Mouse (Mus musculus): ENCODE data around the gene Tmem106a. TPM values are rescaled to one million over a fixed set of nuclear protein-coding genes. Genes with fewer than 3 reads are reported as not detected.

Tmem106a gene
- polyA plus RNA-seq (2017; shearing (Covaris generic)), result 15.4 TPM

GRCm38 (mm10) chr11:101582054-101583035 is at the start of gene Tmem106a:
Gene Tmem106a (plus strand): TSS chr11:101582242.

GRCm38 (mm10) chr11:101551751-101552475 is 30.1 kb upstream of the Tmem106a start, which contains the start of the genes Brca1 and Nbr1:
Gene Brca1 (minus strand): TSS chr11:101551955.
Gene Nbr1 (plus strand): TSS chr11:101552149.

GRCm38 (mm10) chr11:101599156-101599555 is 17.1 kb downstream of the Tmem106a start, which contains the start of gene Gm11634:
Gene Gm11634 (minus strand): TSS chr11:101599256.

GRCm38 (mm10) chr11:101626995-101627856 is 45.2 kb downstream of the Tmem106a start, which contains the start of gene Rdm1:
Gene Rdm1 (plus strand): TSS chr11:101627195.

Other genes with a start within 250 kb of the Tmem106a start
- gene G6pc, start 214.7 kb upstream of the Tmem106a start, polyA plus RNA-seq (2017; shearing (Covaris generic)), result not detected
- gene Aarsd1, start 164.6 kb upstream of the Tmem106a start, polyA plus RNA-seq (2017; shearing (Covaris generic)), result 26.2 TPM
- 3.5 TPM for gene Gm27029, start 157.4 kb upstream of the Tmem106a start, polyA plus RNA-seq (2017; shearing (Covaris generic))
- gene Rundc1, start 157.2 kb upstream of the Tmem106a start, polyA plus RNA-seq (2017; shearing (Covaris generic)), result 33.8 TPM
- 4.8 TPM for gene Ptges3l, start 156.9 kb upstream of the Tmem106a start, polyA plus RNA-seq (2017; shearing (Covaris generic))
- gene Rpl27, start 139.9 kb upstream of the Tmem106a start, polyA plus RNA-seq (2017; shearing (Covaris generic)), result 323 TPM
- 127 TPM for gene Ifi35, start 133.8 kb upstream of the Tmem106a start, polyA plus RNA-seq (2017; shearing (Covaris generic))
- gene Rnd2, start 117.2 kb upstream of the Tmem106a start, polyA plus RNA-seq (2017; shearing (Covaris generic)), result 0.27 TPM
- gene Vat1, start 116.0 kb upstream of the Tmem106a start, polyA plus RNA-seq (2017; shearing (Covaris generic)), result 0.62 TPM
- gene Brca1, start 30.3 kb upstream of the Tmem106a start, polyA plus RNA-seq (2017; shearing (Covaris generic)), result 2.2 TPM
- gene Nbr1, start 30.1 kb upstream of the Tmem106a start, polyA plus RNA-seq (2017; shearing (Covaris generic)), result 136 TPM
- not detected for gene Gm11634, start 17.0 kb downstream of the Tmem106a start, polyA plus RNA-seq (2017; shearing (Covaris generic))
- gene Rdm1, start 45.0 kb downstream of the Tmem106a start, polyA plus RNA-seq (2017; shearing (Covaris generic)), result 45.2 TPM
- 12.0 TPM for gene Arl4d, start 83.3 kb downstream of the Tmem106a start, polyA plus RNA-seq (2017; shearing (Covaris generic))
- 52.8 TPM for gene Dhx8, start 150.7 kb downstream of the Tmem106a start, polyA plus RNA-seq (2017; shearing (Covaris generic))
- gene Etv4, start 203.1 kb downstream of the Tmem106a start, polyA plus RNA-seq (2017; shearing (Covaris generic)), result not detected

Data from effector memory CD4-positive, alpha-beta T cell, adult 7 months (primary cell).